Mouse (Mus musculus) heart, adult 8-10 months (tissue): Measurements from ENCODE around the gene Shc1. TPM values are rescaled to one million over a fixed set of nuclear protein-coding genes. Genes with fewer than 3 reads are reported as not detected.

Experiments
- DNase-seq: peaks from one replicate; pipeline ENCODE4 v3.0.0; 2022; ENCODE audit warnings: low spot score
- total RNA-seq, 4 experiments: library from RNA; stranded (reverse); gene quantifications; 2 replicates each; pipeline ENCODE4 v1.2.4; 2022

Shc1 gene
- total RNA-seq = 10 to 100 TPM; 33.3 to 37.7 (median 36.5) TPM

DNA sequence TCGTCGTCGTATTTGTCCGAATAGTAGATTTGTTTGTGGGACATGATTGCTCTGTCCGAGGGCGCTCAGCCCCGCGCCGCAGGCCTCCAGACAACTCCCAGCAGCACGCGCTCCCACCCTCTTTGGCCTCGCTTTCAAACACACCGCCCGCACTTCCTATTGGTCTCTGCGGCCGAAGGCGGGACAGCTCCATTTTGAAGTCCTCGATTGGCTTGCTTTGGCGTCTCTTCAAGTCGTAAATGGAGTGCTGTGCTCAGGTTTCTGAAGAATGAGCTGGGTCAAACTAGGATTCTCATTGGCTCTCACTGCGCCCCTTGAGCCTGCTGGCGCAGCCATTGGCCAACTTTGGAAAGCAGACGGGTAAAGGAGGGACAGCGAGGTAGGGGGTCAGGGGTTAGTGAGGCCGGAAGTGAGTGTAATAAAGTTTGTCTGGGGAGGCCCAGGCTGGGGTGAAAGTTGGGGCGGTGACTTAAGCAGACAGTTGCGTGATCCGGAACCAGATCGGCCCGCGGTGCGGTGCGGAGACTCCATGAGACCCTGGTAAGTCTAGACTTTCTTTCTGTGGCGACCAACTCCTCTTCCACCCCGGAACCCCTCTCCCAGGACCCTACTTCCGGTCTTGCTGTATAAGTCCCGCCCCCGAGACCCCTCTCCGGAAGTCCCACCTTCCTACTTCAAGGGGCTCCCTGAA, at the start of gene Shc1, which contains the start of gene Cks1b:
TSS of gene Shc1 (plus strand) at position 274 of the 691 bp plus-strand sequence.
TSS of gene Cks1b (minus strand) at position 214 of the 691 bp plus-strand sequence.
- peak; percentile 98 for DNase-seq

GRCm38 (mm10) chr3:89373581-89374231, 44.5 kb upstream of the Shc1 start:
- no peak for DNase-seq

DNA sequence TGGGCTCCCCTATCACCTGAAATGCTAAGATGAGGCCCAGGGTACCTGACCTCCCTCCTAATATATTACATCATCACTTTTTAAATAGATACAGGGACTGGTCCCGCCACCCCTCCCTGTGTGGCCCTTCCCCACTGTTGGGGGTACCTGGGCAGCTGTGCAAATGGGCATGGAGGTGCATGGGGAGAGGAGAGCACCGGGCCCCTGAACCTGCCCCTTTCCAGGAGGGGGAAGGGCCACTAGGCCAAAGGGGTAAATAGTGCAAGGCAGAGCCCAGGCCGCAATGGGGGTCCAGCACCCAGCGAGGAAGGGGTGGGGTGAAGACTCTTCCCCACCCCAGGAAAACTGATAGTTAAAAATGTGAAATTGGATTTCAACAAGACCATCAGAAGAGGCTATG, 40.4 kb upstream of the Shc1 start:
- DNase-seq = no peak

DNA sequence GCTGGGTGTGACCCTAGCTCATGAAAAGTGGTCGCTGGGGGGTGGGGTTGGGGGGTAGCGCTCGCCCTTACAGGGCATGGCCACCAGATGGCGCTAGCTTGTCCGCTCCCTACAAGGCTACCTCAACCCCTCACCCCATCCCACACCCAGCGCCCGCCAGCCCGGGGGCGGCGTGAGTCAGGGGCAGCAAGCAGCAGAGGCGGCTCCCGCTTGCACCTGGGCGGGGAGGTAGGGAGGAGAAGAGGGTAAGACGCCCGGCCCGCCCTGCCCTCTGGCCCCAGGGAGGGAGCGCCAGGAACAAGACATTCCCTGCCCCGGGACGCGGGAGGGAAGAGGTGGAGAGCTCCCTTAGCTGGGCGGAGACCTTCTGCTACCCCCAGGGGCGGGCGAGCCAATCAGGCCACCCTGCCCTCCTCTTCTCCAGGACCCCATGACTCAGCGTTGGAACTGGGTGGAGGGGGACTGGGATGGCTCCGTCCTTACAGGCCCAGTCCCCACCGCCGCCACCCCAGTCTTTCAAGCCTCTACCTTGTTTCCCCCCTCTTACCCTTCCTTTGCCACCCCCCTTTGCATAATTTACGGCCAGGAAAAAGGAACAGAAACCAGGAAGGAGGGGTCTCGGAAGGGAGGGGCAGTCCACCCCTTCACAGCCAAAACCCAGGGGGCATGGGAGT, 39.7 kb upstream of the Shc1 start:
- peak; percentile 53 for DNase-seq

DNA sequence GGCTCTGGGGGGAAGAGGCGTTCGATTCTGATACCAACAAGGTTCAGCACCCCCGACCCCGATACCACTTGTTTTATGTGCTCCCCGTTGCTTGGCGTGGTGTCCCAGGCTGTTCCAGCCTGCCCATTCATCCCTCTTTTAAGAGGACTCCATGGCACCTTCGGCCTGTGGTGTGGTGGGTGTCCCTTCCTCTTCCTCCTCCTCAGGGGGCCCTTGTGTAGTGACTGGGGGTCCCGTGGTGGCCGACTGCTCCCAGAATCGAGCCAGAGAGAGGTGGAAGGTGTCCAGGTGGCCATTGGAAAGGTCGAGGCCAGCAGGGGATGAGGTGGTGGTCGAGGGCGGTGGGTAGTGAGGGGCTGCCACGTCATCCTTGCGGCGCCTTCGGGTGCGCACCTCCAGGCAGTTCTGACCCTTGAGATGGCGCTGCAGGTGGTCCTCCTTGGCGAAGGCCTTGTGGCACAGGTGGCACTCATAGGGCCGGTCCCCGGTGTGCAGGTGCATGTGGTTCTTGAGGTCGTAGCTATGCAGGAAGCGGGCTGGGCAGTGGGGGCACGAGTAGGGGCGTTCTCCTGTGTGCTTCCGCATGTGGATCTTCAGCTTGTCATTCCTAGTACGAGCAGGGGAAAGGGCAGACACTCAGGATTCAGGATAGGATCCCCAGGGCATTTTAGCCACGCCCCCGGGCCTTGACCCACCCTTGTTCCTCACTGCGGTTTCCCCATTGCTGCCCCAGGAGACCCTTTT, 38.7 kb upstream of the Shc1 start:
- DNase-seq = no peak

- no peak for DNase-seq
Measured at GRCm38 (mm10) chr3:89380291-89380690, 38.0 kb upstream of the Shc1 start.

- DNase-seq = no peak
Measured at GRCm38 (mm10) chr3:89380711-89381110, 37.5 kb upstream of the Shc1 start.

DNA sequence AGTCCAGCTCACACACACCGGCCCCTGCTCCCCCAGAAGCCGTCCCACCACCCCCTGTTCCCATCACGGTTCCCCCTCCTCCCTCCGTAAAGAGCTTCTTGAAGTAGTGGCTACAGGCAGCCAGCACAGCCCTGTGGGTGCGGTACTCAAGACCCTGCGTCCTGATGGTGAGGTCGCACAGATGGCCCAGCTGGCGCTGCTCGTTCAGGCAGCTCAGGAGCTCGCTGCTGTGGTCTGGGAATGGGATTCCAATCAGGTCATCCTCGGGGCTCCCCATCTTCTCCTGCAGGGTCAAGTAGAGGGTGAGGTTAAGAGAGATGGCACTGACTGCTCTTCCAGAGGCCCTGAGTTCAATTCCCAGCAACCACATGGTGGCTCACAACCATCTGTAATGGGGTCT, 37.0 kb upstream of the Shc1 start:
- DNase-seq = no peak

DNA sequence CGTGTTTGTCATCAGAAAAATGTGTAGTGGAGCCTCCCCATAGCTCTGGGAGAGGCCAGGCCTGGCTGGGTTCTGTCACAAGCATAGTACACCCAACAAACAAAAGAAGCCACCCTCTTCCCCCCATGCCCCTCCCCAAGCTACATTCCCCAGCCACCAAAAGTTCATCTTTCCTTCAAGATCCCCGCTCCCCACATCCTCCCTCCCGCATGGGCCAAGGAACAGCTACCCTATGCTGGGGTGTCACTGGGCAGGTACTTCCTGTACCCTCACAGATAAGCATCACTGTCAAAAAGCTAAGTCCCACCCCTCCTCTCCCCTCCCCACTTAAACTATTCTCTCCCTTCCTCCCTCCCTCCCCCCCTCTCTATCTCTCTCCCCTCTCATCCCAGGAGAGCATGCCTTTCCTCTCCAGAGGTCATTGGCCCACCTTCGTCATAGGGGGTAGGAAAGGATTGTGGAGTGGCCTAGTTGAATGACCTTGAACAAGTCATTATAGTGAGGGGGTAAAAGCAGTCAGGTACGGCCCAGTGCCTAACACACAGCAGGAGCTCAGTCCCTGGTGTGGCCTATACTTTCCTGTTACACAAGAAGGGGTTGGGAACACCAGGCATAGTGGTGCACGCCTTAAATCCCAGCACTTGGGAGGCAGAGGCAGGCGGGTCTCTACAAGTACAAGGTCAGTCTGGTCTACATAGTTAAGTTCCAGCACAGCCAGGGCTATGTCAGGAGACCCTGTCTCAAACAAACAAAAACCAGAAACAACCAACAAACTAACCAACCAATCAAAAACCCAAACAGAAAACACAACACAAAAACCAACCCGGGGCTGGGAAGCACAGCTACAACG, 36.0 kb upstream of the Shc1 start:
- no peak for DNase-seq

DNA sequence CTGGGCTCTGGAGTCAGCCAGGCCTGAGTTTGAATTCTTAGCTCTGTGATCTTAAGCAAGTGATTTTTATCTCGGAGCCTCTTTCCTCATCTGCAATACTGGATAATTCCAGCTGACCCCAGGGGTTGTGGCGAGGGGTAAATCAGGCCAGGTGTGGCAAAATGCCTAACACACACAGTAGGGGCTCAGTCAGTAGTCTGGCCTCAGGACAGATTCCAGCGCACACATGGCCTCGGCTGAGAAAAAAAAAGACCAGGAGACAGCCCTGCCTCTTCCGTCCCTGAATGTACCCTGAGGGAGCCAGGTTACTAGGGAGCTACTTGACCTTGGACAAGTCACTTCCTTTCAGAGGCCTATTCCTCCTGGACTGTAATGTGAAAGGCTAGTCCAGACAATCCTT, 35.3 kb upstream of the Shc1 start:
- DNase-seq = no peak

DNA sequence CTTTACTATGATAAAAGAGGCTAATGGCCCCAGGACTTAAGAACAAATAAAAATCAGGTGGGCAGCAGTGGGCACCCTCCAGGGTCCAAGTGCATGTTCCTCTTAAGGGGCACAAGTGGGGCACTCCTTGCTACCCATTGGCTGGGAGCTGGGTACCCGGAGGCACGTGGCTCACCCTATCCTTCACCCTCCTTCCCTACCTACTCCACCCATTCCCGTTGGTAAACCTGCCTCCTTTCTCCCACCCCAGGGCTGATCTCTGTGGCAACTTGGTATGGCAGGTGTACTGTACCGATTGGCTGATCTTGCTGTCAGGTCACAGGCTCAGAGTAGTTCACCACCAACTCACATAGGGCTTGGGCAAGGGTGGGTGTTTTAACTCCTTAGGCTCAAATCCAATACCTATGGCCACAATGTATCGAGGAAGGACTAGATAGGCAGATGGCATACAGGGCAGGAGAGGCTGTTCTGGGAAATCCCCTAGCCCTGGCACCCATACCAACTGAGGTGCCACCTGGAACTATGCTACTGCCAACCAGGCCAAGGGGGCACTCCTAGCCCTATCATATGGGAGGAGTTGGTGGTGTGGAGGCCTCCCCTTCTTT, 34.5 kb upstream of the Shc1 start:
- DNase-seq = no peak

GRCm38 (mm10) chr3:89384331-89385076, 33.7 kb upstream of the Shc1 start:
- DNase-seq = no peak

GRCm38 (mm10) chr3:89385451-89385850, 32.8 kb upstream of the Shc1 start:
- no peak for DNase-seq

GRCm38 (mm10) chr3:89386438-89387420, 31.5 kb upstream of the Shc1 start:
- DNase-seq = no peak

GRCm38 (mm10) chr3:89387632-89388031, 30.6 kb upstream of the Shc1 start:
- no peak for DNase-seq

DNA sequence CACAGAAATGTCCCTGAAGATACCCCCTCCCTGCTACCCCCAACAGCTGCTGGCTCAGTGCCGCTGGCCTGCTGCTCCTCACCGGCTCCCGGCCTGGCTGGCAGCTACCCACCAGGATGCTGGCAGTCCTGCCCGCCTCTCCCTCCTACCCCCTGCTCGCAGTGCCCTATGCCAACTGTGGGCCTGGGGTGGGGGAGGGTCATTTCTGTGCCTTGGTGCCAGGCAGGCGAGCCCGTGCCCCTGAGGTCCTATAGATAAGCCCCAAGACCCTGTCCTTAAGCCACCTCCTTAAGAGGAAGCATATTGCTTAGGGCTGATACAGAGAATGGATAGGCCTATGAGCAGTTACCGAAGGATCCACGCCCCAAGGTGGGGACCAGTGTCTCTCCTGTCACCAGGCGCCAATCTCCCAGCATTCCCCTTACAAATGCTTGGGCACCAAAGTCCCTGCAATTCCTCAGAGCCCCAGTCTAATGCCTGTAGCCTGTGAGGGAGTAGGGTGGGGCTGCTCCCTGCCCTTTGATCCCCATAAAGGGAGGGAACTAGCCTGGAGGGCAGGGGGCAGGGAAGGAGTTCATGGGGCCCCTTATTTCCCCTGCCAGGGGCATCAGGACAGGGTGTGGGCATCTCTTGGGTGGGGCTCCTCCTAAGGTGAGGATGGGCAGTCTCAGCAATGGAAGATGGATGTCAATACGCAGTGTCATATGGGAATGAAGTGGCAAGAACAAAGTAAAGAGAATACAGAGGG, 29.9 kb upstream of the Shc1 start:
- peak; percentile 50 for DNase-seq

GRCm38 (mm10) chr3:89388901-89389740, 29.1 kb upstream of the Shc1 start:
- peak; percentile 29 for DNase-seq
